Mouse (Mus musculus): ENCODE results near the gene Epas1.

Epas1 gene

DNA sequence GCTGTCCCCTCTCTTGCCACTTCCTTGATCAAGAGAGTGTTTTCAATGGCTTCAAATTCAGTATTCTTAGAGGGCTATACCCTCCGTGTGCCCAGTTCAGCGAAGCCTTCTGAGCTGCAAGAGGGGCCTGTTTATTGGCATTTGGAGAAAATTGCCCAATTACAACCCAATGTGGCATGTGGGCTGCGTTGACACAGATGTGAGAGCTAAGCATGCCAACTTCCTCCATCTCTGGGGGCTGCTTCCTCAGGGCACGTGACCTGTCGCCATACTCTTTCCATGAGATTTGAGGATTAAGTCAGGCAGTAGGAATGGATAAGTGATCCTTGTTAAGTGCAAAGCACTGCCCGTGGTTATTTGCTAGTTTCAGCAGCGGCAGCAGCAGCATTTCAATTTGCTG lies 34.3 kb downstream of the Epas1 start:
- DNase-seq (ENCODE audit: extremely low spot score, low spot score), result no peak

DNA sequence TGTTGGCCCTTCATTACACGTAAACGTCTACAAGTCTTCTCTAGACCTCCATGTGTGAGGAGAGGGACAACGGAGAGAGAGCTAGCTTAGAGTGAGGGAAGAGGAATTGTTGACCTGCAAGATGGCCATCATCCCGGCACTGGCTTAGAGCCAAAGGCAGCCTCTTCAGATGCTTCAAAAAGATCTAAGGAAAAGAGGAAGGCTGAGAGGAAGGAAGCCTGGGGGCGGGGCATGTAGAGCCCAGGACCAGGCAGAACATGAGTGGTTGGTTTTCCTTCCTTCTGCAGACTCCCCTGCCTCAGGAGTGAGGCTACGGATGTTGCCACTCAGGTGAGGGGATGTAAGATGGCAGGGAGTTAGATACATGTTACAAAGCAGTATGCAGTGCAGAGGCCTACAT lies 34.8 kb downstream of the Epas1 start:
- DNase-seq (ENCODE audit: extremely low spot score, low spot score), result no peak

DNA sequence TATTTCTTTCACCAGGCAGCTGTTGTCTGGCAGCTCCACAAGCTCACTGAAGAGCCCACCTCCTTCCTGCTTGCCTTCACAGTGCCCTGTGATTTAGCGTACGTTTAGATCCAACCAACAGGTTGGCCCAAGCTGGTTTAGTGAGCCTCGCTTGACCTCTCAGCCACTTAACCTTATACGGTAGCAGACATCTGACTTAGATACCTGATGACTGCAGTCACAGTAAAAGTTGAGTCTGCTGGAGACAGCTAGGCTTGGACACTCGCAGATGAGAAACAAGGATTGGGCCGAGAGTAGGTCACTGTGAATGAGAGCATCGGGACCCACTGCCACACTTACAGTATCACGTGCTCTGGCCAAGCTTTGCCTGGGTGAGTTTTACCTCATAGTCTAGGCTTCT lies 38.4 kb downstream of the Epas1 start:
- DNase-seq (ENCODE audit: extremely low spot score, low spot score), result no peak

- no peak for DNase-seq (ENCODE audit: extremely low spot score, low spot score)
Observed at GRCm38 (mm10) chr17:86795773-86796172, 42.3 kb downstream of the Epas1 start.

- DNase-seq (ENCODE audit: extremely low spot score, low spot score), result no peak
Observed at GRCm38 (mm10) chr17:86797031-86797430, 43.5 kb downstream of the Epas1 start.

- DNase-seq (ENCODE audit: extremely low spot score, low spot score), result no peak
Observed at GRCm38 (mm10) chr17:86798460-86798859, 45.0 kb downstream of the Epas1 start.

DNA sequence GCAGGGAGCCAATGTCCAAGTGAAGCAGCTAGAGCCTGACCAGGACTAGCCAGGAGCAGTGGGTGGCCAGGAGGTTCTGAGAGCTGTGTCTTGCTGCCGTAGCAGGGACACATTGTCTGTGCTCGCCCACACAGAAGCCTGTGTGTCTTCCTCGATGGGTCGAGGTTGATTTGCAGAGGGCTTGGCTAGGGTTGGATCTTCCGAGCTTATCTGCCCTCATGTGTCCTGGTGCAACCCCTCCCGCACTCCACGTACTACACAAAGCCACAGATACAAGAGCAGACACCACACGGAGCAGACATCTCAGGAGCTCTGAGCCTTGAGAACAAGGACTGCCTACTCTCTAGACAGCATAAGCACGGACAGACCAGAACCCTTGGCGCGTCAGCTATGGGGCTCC lies 45.5 kb downstream of the Epas1 start:
- DNase-seq (ENCODE audit: extremely low spot score, low spot score), result no peak

- no peak for DNase-seq (ENCODE audit: extremely low spot score, low spot score)
Observed at GRCm38 (mm10) chr17:86800535-86800934, 47.0 kb downstream of the Epas1 start.

DNA sequence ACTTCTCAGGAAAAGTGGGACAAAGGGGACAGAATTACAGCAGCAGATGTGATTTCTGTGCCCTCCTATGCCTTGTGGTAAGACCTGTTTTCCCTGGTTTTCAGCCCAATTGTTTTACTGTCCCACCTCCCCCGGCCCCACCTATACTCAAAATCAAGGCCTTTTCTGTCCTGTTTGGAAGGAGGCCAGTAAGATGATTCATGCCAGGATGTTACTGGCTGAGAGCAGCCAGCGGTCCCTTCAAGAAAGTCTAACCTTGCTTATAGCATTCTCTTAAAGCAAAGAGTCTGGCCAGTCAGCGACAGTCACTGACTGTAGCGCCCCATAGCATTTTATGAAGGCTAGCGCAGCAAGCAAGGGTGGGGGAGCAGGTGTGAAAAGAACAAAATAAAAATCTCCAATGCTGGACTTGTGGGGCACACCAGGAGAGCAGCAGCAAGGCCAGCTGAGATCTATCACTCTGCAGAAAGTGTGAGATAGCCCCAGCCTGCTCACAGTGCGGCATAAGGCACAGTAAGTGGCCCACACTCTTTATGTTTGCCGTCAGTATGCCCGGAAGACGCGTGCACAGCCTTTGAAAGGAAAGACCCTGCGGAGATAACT lies 47.8 kb downstream of the Epas1 start:
- no peak for DNase-seq (ENCODE audit: extremely low spot score, low spot score)

DNA sequence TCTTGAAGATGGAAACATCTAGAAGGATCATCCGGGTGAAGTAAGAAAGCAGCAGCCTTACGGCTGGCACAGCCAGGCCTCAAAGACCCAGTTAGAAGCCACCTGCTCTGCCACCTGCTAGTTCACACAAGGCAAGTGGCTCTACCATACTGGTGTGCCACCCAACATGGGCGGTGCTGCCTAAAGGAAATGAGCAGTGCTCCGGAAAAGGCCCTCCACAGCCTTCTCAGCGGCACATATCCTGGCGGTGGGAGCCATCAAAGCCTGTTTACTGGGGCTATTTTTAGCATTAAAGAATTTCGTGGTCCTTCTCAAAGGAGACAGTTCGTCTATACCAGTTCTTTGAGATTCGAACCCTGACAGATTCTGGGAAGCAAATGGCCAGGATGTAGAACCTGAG lies 48.4 kb downstream of the Epas1 start:
- DNase-seq (ENCODE audit: extremely low spot score, low spot score), result no peak

- DNase-seq (ENCODE audit: extremely low spot score, low spot score), result no peak
Observed at GRCm38 (mm10) chr17:86802351-86802985, 49.0 kb downstream of the Epas1 start.

GRCm38 (mm10) chr17:86803147-86803546 lies 49.6 kb downstream of the Epas1 start:
- DNase-seq (ENCODE audit: extremely low spot score, low spot score), result no peak

GRCm38 (mm10) chr17:86803653-86804052 lies 50.2 kb downstream of the Epas1 start:
- no peak for DNase-seq (ENCODE audit: extremely low spot score, low spot score)

GRCm38 (mm10) chr17:86812029-86812428 lies 58.5 kb downstream of the Epas1 start:
- peak; percentile 36 for DNase-seq (ENCODE audit: extremely low spot score, low spot score)

GRCm38 (mm10) chr17:86814320-86814719 lies 60.8 kb downstream of the Epas1 start:
- DNase-seq (ENCODE audit: extremely low spot score, low spot score), result no peak

DNA sequence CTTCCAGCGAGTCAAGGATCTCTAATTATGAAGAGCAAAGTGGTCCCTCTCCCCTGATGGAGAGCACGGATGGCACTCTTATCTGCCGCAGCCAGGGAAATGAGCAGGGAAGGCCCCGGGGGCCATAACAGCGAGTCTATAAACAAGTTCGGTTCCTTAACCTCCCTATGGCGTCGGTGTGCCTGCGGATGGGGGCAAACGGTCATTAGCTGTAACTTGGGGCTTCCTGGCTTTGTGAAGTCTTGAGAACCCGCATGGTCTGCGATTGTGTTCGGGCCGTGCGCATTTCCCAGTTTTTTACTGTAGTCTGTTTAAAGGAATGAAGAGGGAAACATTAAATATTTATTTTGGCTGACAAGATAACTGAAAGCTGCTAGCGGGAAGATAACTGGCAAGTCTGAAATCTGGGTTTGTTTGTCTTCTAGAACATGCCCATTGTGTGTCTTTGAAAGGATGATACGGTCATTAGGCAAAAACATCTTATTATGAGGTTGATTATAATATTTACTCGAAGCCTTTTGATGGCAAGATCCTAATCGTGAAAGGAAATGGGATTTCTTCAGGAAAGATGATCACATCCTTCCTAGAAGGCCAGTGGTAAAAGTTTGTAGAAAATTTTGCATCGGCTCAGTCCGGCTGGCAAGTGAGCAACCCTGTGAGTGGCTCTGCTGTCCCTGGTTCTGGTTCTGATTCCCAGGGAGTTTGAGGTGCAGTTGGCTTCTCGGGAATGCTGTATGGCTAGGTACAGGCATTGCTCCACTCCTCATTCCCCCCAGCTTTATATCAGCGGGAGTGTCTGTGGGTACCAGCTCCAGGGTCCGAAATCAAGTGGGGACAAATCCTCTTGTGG lies 61.7 kb downstream of the Epas1 start:
- DNase-seq (ENCODE audit: extremely low spot score, low spot score), result no peak

GRCm38 (mm10) chr17:86822017-86822737 lies 68.7 kb downstream of the Epas1 start:
- no peak for DNase-seq (ENCODE audit: extremely low spot score, low spot score)

DNA sequence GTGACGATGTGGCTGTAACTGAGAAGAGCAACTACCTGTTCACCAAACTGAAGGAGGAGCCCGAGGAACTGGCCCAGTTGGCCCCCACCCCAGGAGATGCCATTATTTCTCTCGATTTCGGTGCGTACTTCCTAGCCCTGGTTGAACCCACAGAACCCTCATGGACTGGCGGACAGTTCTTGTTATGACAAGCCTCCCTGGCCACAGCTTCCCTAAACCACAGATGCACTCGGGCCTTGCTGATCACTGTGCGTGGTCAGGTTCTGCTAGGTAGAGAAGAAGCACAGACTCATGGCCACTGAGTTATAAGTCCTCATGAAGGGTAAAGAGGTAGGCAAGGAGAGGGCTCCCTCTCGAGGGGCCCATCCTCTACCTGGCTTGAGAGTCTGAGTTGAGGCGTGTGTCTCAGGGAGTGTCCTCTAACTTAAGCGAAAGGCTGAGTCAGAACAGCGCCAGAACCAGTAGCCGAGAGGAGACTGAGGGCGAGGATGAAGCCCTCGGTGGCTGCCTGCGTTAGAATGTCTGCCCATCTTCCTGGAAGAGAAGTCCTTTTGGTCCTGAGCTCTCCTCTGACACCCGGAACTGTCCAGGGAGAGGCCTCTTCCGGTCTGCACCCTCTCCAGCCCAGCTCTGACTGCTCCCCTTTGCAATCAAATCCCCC lies 71.1 kb downstream of the Epas1 start:
- DNase-seq (ENCODE audit: extremely low spot score, low spot score), result no peak

DNA sequence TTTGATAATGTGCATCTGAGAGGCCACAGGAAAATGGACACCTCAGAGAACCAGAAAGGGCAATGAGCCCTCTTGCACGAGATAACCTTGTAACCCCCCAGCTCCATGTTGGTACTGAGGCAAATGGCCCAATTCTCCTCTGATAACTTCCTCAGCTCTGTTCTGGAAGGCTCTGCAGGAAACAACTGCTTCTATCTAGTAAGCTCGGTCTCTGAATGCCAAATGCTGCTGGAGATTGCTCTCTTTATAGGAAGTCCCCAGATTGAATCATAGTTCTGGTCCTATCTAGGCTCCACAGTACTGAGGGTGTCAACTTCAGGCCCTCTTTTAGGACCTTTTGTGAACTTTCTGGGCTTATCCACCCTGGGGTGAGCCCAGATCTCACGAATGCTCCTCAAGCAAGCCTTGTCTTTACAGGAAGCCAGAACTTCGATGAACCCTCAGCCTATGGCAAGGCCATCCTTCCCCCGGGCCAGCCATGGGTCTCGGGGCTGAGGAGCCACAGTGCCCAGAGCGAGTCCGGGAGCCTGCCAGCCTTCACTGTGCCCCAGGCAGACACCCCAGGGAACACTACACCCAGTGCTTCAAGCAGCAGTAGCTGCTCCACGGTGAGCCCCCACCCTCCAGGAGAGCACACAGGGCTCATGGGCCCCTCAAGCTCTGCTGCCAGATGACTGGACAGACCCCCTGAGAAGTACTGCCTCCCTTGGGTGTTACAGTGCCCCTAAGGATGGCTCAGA lies 71.8 kb downstream of the Epas1 start:
- no peak for DNase-seq (ENCODE audit: extremely low spot score, low spot score)

DNA sequence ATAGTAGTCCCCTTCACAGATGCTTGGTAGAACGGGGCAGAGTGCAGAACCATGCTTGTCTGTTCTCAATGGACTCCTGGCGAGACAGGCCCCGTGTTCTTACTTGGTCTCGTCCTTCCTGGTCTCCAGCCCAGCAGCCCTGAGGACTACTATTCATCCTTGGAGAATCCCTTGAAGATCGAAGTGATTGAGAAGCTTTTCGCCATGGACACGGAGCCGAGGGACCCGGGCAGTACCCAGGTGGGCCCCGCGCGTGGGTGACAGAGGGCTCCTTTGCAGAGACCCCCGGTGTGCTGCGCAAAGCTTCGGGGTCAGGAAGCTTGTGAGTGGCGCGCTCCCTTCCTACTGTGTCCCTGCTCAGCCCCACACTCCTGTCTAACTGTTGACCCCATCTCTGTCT lies 72.9 kb downstream of the Epas1 start:
- DNase-seq (ENCODE audit: extremely low spot score, low spot score), result no peak
